Mouse (Mus musculus): ENCODE results near the gene Sp100.

The Sp100 gene

GRCm38 (mm10) chr1:85746511-85746910 lies 96.7 kb downstream of the Sp100 start:
- no peak for DNase-seq (ENCODE audit: low spot score in 2 of 2)

GRCm38 (mm10) chr1:85749829-85750228 lies 100.0 kb downstream of the Sp100 start:
- DNase-seq (ENCODE audit: low spot score in 2 of 2) = no peak

- no peak for DNase-seq (ENCODE audit: low spot score in 2 of 2)
Measured at GRCm38 (mm10) chr1:85750650-85751049, 100.9 kb downstream of the Sp100 start.

GRCm38 (mm10) chr1:85751494-85751893 lies 101.7 kb downstream of the Sp100 start:
- peak; percentile 81 to 88 for DNase-seq (ENCODE audit: low spot score in 2 of 2)

GRCm38 (mm10) chr1:85751932-85752680 lies 102.3 kb downstream of the Sp100 start:
- peak; percentile 44 to 64 for DNase-seq (ENCODE audit: low spot score in 2 of 2)

- no peak for DNase-seq (ENCODE audit: low spot score in 2 of 2)
Measured at GRCm38 (mm10) chr1:85757531-85758230, 107.9 kb downstream of the Sp100 start.

- DNase-seq (ENCODE audit: low spot score in 2 of 2) = no peak
Measured at GRCm38 (mm10) chr1:85758231-85758968, 108.6 kb downstream of the Sp100 start.

GRCm38 (mm10) chr1:85758969-85759293 lies 109.1 kb downstream of the Sp100 start:
- DNase-seq (ENCODE audit: low spot score in 2 of 2) = no peak
